Mouse (Mus musculus): Measurements from ENCODE around the gene Saa1. TPM values are rescaled to one million over a fixed set of nuclear protein-coding genes. Genes with fewer than 3 reads are reported as not detected.

The Saa1 gene
- polyA plus RNA-seq, 1 experiment from 2014 or later = 3.7 TPM

DNA sequence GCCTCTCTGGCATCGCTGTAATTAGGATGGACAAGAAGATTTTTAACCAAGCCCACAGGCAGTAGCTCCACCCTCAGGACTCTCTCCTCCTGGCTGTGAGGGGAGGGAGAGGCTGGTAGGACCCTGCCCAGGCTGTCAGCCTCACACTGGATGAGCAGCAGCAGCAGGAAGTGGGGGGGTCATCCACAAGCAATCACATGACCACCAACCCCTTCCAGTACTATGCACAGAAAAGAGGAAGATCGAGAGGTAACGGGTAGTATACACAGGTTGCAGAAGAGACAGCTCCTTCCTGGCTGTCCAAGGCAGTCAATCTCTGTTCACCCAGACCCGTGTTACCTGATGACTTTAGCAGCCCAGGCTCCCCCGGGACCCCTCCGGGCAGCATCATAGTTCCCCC, 30.5 kb downstream of the Saa1 start:
- Histone ChIP-seq H3K36me3 (ENCODE audit: insufficient read depth, low read length) (no peaks in the 10 kb centered on the region), H3K9me3 (replicated peaks; ENCODE audit: low read length) (no peaks in the 10 kb centered on the region), H3K4me3 (replicated peaks; ENCODE audit: low read depth, low read length) (no peak overlapping the region), H3K27me3 (ENCODE audit: insufficient read depth, low read length) (no peaks in the 10 kb centered on the region), H3K27ac (no peak overlapping the region), H3K4me2 (ENCODE audit: low read length) (no peak overlapping the region), H3K4me1 (replicated peaks; ENCODE audit: insufficient read depth, low read length) (no peaks in the 10 kb centered on the region), H3K9ac (ENCODE audit: low read depth, low read length) (0 out of 2 replicates have a peak overlapping the region, but pooled peaks have one; percentile 31)
- ATAC-seq (replicated peaks; ENCODE audit: low FRiP score, low read depth) (no peak), DNase-seq (ENCODE audit: low spot score) (no peak)
- 64% methylated on average over 6 of the region's 6 CpGs for WGBS
- TF ChIP-seq CTCF (IDR thresholded peaks at IDR 0.05; ENCODE audit: low read depth) = no peak

DNA sequence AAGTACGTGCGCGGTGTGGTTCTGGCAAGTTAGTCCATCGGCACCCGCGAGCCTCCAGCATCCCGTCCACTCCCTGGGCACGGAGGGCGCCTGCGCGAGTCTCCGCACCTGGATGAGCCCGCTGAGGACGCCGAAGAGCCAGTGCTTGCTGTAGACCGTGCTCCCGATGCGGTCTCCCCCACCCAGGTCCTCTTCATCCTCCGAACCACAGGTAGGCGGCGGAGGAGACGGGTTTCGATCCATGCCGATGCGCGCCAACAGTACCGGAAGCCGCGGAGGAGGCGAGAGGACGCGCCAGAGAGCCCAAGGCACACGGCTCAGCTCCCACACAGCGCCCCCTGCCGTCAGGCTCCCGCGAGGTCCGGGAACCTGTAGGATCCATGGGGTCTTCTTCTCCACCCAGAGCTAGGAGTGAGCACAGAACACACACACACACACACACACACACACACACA, 32.4 kb downstream of the Saa1 start, which contains the start of gene Saal1:
Gene Saal1, minus strand, starts transcription at position 291 of the 455 bp plus-strand sequence.
- Histone ChIP-seq H3K9me3 (replicated peaks; ENCODE audit: low read length) (no peaks in the 10 kb centered on the region), H3K4me3 (replicated peaks; ENCODE audit: low read depth, low read length) (peak within 1 kb of the TSS; percentile 72), H3K9ac (ENCODE audit: low read depth, low read length) (peak within 1 kb of the TSS; percentile 72), H3K4me1 (replicated peaks; ENCODE audit: insufficient read depth, low read length) (no peaks in the 10 kb centered on the region), H3K36me3 (ENCODE audit: insufficient read depth, low read length) (peaks cover 16% of the 10 kb centered on the region), H3K27ac (peak within 1 kb of the TSS; percentile 72; the same call in 1 of the 2 replicates), H3K27me3 (ENCODE audit: insufficient read depth, low read length) (no peaks in the 10 kb centered on the region), H3K4me2 (ENCODE audit: low read length) (peak within 1 kb of the TSS; percentile 68)
- DNase-seq (ENCODE audit: low spot score) (peak; percentile 92), ATAC-seq (replicated peaks; ENCODE audit: low FRiP score, low read depth) (peak; percentile 96)
- TF ChIP-seq CTCF (IDR thresholded peaks at IDR 0.05; ENCODE audit: low read depth) = peak; percentile 97
- under 1% methylated on average over 38 of the region's 38 CpGs for WGBS

DNA sequence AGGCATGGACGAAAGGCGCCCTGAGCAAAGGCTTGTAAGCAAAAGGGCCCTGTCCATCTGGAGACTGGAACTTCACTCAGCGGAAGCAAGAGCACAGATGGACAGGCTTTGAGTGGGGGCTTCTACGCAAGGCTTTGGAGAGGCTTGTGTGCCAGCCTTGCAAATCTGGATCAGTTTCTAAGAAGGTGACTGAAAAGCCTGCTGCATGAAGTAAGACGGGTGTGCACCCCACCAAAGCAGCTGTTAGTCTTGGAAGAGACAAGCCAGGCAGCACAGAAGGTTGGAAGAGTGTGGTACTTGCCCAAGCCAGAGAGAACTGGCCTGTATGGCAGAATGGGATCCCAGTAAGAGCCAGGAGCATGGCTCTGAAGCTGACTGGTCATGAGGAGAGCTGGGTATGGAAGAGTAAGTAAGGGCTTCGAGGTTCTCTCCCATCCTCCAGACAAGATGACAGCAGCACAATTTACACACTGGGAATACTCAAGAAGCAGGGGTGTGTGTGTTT, 42.2 kb downstream of the Saa1 start:
- Histone ChIP-seq H3K4me1 (replicated peaks; ENCODE audit: insufficient read depth, low read length) (no peaks in the 10 kb centered on the region), H3K27ac (no peak overlapping the region), H3K9ac (ENCODE audit: low read depth, low read length) (no peak overlapping the region), H3K27me3 (ENCODE audit: insufficient read depth, low read length) (no peaks in the 10 kb centered on the region), H3K36me3 (ENCODE audit: insufficient read depth, low read length) (peaks cover 66% of the 10 kb centered on the region), H3K4me2 (ENCODE audit: low read length) (no peak overlapping the region), H3K4me3 (replicated peaks; ENCODE audit: low read depth, low read length) (no peak overlapping the region), H3K9me3 (replicated peaks; ENCODE audit: low read length) (no peaks in the 10 kb centered on the region)
- DNase-seq (ENCODE audit: low spot score) (no peak), ATAC-seq (replicated peaks; ENCODE audit: low FRiP score, low read depth) (no peak)
- TF ChIP-seq CTCF (IDR thresholded peaks at IDR 0.05; ENCODE audit: low read depth) = no peak
- 91% methylated on average over 6 of the region's 6 CpGs for WGBS

DNA sequence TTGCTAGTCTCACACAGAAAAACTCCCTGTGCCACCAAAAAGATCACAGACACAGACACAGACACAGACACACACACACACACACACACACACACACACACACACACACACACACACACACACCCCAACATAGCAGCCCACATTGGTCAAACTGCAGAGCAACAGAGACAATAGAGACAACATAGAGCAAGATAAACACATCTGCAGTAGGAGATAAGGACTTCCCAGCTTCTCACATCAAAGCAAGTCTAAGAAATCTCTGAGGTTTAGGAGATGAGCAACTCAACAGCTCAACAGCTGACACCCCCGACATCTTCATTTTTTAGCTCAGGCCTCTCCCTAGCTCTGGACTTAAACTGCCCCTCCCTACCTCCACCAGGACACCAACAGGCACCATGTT, 46.0 kb downstream of the Saa1 start:
- ATAC-seq (replicated peaks; ENCODE audit: low FRiP score, low read depth) (no peak), DNase-seq (ENCODE audit: low spot score) (no peak)
- no peak for TF ChIP-seq CTCF (IDR thresholded peaks at IDR 0.05; ENCODE audit: low read depth)
- Histone ChIP-seq H3K9ac (ENCODE audit: low read depth, low read length) (no peak overlapping the region), H3K27ac (no peak overlapping the region), H3K36me3 (ENCODE audit: insufficient read depth, low read length) (peaks cover 46% of the 10 kb centered on the region), H3K4me1 (replicated peaks; ENCODE audit: insufficient read depth, low read length) (no peaks in the 10 kb centered on the region), H3K4me2 (ENCODE audit: low read length) (no peak overlapping the region), H3K4me3 (replicated peaks; ENCODE audit: low read depth, low read length) (no peak overlapping the region), H3K27me3 (ENCODE audit: insufficient read depth, low read length) (no peaks in the 10 kb centered on the region), H3K9me3 (replicated peaks; ENCODE audit: low read length) (no peaks in the 10 kb centered on the region)
- WGBS = 88% methylated on average over 1 of the region's 1 CpGs

Other genes with a start within 250 kb of the Saa1 start
- 15.5 and 17.2 TPM in 2 replicates for gene Sergef, start 103.2 kb downstream of the Saa1 start, polyA plus RNA-seq (2015; fragmentation: Nextera tagmentation; extraction: Ambion mirVana)
- gene Tph1, start 70.4 kb downstream of the Saa1 start, polyA plus RNA-seq (2015; fragmentation: Nextera tagmentation; extraction: Ambion mirVana) = 1.3 and 2.2 TPM in 2 replicates
- 20.3 and 23.1 TPM in 2 replicates for gene Saal1, start 32.3 kb downstream of the Saa1 start, polyA plus RNA-seq (2015; fragmentation: Nextera tagmentation; extraction: Ambion mirVana)
- gene Saa3, start 27.3 kb downstream of the Saa1 start, polyA plus RNA-seq (2015; fragmentation: Nextera tagmentation; extraction: Ambion mirVana) = 0.32 and 0.49 TPM in 2 replicates
- gene Saa4, start 10.4 kb downstream of the Saa1 start, polyA plus RNA-seq (2015; fragmentation: Nextera tagmentation; extraction: Ambion mirVana) = not detected in 2 replicates
- 0.28 and 0.50 TPM in 2 replicates for gene Saa2, start 8.8 kb upstream of the Saa1 start, polyA plus RNA-seq (2015; fragmentation: Nextera tagmentation; extraction: Ambion mirVana)
- gene Hps5, start 53.1 kb upstream of the Saa1 start, polyA plus RNA-seq (2015; fragmentation: Nextera tagmentation; extraction: Ambion mirVana) = 18.0 and 19.0 TPM in 2 replicates
- gene Gtf2h1, start 53.1 kb upstream of the Saa1 start, polyA plus RNA-seq (2015; fragmentation: Nextera tagmentation; extraction: Ambion mirVana) = 39.1 and 43.6 TPM in 2 replicates
- 890 and 943 TPM in 2 replicates for gene Ldha, start 98.5 kb upstream of the Saa1 start, polyA plus RNA-seq (2015; fragmentation: Nextera tagmentation; extraction: Ambion mirVana)
- not detected in 2 replicates for gene Ldhc, start 118.2 kb upstream of the Saa1 start, polyA plus RNA-seq (2015; fragmentation: Nextera tagmentation; extraction: Ambion mirVana)
- gene Tsg101, start 177.0 kb upstream of the Saa1 start, polyA plus RNA-seq (2015; fragmentation: Nextera tagmentation; extraction: Ambion mirVana) = 169 and 171 TPM in 2 replicates
- 7.2 and 8.0 TPM in 2 replicates for gene Uevld, start 215.5 kb upstream of the Saa1 start, polyA plus RNA-seq (2015; fragmentation: Nextera tagmentation; extraction: Ambion mirVana)
- gene Gm9999, start 240.6 kb upstream of the Saa1 start, polyA plus RNA-seq (2015; fragmentation: Nextera tagmentation; extraction: Ambion mirVana) = not detected in 2 replicates

Data from kidney, postnatal 0 days (tissue).